Mouse (Mus musculus) erythroblast, embryonic 14.5 days (primary cell): ENCODE data around the gene Abca5.

ENCODE experiments used
- GATA1 ChIP-seq: IDR thresholded peaks from 2 replicates; pipeline ENCODE4 v1.6.1; 2012; ENCODE audit warnings: low read length, inconsistent platforms, mixed read lengths
- TAL1 ChIP-seq: IDR thresholded peaks from 3 replicates; pipeline ENCODE4 v1.6.1; 2012; ENCODE audit warnings: low read length, inconsistent platforms, mixed read lengths

- TF ChIP-seq TAL1 (no peak), GATA1 (no peak)
These were observed 92.8 kb downstream of the Abca5 start for GRCm38 (mm10) chr11:110244730-110245129.
